Mouse (Mus musculus) right cerebral cortex, adult 2 months (tissue): ENCODE results near the gene Zfp706.

ENCODE experiments used
- DNase-seq, 2 experiments: peaks; one replicate each; pipeline ENCODE4 v3.0.0; 2021 to 2022; ENCODE audit warnings: low spot score in 2 of 2

Zfp706 gene

DNA sequence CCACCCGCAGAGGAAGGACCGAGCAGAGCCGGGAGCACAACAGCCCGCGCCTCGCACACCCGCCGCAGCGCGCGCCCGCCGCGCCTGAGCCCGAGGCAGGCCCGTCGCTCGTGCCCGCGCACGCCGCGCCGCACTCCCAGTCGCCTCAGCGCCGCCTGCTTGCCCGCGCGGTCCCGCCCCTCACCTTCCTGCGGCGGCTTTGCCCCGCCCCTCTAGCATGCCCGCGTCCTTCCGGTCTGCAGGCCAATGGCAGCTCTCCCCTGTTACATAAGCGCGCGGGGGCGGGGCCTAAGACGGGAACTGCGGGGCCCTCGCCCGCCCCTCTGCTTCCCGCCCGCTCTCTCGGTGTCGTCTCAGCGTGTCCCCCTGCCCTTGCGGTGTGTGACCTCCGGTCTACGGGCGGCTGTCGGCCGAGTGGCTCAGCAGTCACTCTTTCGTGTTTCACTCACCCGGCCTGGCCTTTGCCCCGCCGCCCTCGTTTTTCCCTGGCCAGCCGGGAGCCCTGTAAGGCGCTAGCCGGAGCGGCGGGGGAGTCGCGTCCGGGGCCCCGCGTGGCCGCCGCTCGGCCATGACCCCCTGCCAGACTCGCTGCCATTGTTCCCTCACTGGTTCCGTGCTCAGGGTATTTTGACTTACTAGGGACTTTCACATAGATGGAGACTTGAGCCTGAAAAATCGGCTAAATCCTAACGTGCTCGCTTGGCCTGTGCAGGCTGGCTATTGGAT, at the start of gene Zfp706:
Gene Zfp706, minus strand, starts transcription at position 541 of the 726 bp plus-strand sequence.
- peak; percentile 98 for DNase-seq

DNA sequence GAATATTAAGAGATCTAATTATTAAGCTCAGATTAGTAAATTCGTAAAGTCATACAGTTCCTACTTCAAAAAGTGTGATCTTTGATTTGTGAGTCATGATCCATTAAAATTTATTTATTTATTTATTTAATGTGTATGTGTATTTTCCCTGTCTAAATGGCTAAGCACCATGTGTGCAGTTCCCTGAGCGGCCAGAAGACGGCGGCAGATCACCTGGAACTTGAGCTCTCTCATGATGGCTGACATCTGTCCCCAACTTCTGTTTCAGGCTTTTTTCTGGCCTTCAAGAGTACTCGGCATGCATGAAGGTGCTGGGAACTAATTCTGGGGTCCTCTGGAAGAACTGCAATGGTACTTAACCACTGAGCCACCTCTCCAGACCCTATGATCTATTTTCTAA, 47.0 kb upstream of the Zfp706 start:
- DNase-seq, result peak in 1 of 2 experiments; percentile 2

DNA sequence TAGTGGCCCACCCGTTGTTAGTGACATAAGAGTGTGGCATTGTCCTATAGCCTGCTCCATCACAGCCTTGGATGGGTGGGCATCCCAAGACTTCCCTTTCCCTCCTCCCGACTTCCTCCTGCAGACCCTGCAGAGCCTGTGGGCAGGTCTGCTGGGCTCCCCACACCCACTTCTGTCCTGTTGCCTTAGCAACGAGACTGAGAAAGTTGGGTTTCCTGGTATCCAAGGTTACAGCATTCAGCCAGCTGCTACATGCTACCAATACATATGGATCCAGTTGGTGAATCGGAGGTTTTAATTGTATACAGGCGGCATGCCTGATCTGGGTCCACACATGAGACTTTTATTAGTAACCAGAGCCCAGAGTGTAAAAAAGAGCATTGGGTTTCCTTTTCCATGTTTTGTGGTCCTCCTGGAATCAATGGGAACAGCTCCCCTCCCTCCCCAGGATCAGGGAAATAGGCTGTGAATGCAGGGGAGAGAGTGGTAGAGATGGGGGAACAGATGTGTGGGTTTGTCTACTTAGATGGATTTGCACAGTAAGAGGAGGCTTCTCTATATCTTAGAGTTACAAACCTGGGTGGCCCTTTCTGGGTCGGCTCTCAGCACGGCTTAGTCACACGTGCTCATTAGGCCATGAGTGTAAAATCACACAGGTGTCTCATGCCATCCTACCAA, 45.7 kb upstream of the Zfp706 start:
- peak; percentile 75 to 76 for DNase-seq

DNA sequence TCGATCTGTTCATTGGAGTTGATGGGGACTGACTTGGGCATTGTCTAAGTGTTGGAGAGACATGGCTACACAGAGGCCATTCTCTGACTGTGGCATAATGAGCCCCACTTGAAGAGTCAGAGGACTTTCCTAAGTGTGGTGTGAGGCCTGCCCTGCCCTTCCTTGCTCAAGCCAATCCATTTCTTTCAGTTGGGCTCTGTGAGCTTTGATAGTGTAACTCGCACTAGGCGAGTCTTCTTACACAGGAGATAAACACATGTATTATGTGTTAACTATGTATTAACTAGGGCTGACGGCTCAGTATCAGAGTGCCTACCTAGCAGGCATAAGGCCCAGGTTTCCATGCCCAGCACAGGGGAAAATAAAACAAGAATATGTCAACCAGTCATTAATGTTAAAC, 39.8 kb upstream of the Zfp706 start:
- no peak for DNase-seq

DNA sequence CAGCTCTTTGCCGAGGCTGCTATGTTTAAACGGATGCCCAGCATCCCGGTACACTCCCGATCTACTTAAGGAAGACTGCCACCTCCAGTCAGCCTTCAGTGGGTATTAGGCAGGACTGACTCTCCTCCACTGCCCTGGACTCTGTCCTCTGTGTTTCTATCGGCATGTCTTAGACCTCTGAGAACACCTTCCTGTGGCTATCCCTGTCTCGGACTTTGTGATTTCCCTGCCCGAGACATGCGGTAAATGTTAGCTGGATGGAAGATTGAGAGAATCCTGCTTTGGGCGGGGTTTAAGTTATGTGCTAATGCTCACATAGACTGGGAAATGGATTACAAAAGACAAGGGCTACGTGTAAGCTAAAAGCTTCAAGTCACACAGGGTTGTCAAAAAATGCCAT, 39.0 kb upstream of the Zfp706 start:
- no peak for DNase-seq

GRCm38 (mm10) chr15:37046131-37046530, 38.6 kb upstream of the Zfp706 start:
- no peak for DNase-seq

GRCm38 (mm10) chr15:37045456-37045855, 37.9 kb upstream of the Zfp706 start:
- peak; percentile 74 to 75 for DNase-seq

DNA sequence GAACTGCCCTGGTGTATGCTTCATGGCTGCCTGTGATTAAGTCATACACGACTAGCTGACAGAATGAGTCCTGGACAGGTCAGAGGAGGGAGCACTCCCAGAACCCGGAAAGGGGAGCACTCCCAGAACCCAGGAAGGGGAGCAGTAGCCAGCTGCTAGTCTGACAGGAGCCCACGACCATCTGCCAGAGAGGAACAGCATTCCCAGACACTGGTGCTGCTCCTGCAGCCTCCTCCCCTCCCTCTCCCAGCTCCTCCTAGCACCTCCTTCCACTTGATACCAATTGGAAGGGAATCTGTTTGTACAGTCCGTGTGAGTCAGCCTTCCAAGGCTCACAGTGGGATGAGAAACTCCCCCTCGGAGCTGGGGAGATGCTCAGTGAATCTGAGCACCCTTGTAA, 35.0 kb upstream of the Zfp706 start:
- DNase-seq, result peak; percentile 75 to 80

DNA sequence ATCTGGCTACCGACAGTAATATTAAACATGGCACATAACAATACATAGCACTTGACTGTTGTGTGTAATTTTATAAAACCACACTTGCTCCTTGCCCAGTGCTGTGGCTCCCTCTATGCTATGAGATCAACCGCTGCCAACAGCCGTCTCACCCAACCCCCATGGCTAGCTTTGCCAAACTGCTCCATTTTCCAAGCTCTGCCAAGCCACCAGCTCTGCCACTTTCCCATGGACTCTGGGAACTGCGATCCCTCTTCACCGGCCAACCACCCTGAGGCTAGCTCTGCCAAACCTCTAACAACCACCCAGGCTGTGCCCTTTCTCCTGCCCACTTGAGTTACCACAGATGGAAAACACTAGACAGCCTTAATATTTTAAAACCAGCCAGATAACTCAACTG, 33.6 kb upstream of the Zfp706 start:
- DNase-seq, result peak in 1 of 2 experiments; percentile 46

DNA sequence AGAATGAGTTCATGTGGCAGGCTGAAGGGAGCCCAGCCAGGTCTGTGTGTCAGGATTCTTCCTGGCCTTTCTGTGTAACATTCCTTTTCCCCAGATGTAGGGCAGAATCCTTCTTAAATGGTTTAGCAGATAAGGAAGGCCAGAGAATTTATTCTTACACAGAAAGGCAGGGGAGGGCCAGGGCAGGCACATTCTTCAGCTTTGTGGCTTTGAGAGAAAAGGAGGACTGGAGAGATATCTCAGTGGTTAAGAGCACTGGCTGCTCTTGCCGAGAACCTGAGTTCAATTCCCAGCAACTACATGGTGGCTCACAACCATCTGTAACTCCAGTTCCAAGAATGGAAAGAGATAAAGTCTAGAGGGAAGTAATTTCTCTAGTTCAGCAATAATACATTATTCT, 31.1 kb upstream of the Zfp706 start:
- no peak for DNase-seq

GRCm38 (mm10) chr15:37037704-37038103, 30.1 kb upstream of the Zfp706 start:
- DNase-seq, result no peak

GRCm38 (mm10) chr15:37036481-37037156, 29.0 kb upstream of the Zfp706 start:
- DNase-seq, result peak; percentile 32 to 36

DNA sequence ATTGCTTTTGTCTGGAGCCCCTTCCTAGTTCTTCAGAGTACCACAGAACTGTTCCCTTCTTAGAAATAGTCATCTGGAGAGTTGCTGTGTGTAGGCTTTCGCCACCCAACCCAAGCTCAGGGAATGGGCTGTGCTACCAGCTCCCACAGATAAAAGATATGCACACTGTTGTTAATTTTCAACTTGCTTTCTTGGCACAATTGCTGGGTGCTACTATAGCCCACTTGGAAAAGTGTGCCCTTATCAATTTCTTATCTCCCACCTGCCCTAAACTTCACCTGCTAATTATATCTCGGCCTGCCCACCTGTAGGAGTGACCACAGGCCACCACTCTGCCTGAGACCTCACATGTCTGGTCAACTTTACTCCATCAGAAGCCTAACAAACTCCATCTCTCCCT, 26.6 kb upstream of the Zfp706 start:
- no peak for DNase-seq

DNA sequence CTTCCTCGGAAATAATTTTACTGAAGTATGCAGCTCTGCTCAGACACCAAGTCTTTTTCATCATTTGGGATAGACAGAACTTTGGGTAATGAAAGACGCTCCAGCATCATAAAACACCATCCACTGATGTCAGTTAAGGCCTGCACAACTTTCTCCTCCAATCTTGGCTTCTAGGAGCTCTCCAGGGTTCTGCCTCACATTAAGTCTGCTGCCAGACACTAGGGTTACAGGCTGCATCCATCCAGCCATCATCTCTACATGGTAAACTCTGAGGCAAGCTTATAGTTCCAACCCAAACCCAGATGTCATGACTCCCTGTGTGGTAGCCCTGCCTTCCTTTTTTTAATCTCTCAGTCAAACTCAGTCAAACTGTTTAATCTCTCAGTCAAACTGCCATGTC, 25.9 kb upstream of the Zfp706 start:
- DNase-seq, result no peak

- DNase-seq, result peak; percentile 39 to 52
These were observed 24.0 kb upstream of the Zfp706 start for GRCm38 (mm10) chr15:37031334-37032150.

DNA sequence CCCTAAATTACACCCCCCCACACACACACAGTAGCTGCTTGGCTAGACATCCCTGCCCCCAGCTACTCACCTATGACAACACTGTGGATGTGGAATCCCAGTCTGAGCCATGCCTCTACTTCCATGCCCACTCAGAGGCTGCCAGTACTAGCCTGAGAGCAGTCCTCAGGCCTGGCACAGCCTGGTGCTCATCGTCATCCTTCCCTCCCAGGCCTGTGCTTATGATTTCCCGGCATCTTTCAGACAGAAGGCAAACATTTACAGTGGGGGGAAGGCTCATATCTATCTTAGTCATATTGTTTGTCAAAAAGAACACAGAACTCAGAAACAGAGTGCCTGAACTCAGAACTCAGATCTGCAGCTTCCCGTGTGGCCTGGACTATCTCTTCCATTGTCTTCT, 23.4 kb upstream of the Zfp706 start:
- no peak for DNase-seq

DNA sequence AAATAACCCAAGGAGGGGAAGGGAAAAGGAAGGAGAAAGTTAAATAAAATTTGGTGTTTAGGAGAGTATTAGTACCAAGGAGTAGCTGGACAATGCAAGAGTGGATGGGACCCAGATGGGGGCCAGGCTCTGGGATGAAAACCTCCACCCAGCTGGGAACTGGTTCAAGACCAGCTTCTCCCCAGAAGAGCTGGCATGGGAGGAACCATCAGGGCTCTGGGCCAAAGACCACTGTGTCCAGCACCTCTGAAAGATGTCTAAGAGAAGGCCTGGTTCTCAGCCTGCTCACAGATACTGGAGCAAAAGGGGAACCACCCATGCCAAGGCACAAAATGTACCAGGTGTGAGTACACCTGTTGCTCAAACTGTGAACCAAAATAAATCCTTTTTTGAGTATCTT, 20.4 kb upstream of the Zfp706 start:
- DNase-seq, result no peak

- DNase-seq, result no peak
These were observed 18.9 kb upstream of the Zfp706 start for GRCm38 (mm10) chr15:37026458-37026857.

GRCm38 (mm10) chr15:37020581-37021245, 13.1 kb upstream of the Zfp706 start:
- no peak for DNase-seq

DNA sequence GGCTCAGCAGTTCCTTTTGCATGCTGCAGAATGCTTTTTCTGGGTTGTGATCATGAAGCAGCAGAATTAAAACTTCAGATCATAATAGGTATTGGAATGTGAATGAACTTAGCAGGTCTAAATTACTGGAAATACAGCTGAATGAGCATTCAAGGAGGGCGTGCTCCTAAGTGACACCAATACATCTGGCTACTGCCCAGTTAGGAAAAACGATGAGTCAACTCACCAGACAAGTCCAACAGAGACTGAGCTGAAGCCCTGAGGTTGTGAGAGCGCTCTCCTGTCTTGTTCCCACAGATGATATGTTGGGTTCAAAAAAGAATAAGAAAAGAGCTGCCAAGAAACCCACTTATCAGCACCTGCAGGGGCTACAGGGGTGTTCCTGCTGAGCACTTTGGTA, 11.9 kb upstream of the Zfp706 start:
- no peak for DNase-seq

DNA sequence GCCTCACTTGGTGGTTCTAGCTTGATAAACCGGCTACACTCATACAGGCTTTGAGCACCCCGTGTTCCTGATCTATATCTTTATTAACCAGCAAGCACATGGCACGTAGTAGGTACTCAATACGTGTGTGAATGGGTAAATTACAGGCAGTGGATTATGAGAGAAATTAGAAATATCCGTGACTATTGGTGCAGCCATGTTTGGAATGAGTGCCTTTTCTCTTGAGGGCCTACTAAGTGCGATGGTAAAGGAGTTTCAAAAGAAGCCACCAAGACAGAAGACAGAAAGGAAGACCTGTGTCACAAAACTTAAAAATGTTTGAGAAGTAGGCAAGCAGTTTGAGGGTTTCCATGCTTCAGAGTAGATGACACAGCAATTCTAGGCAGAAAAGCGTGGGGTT, 4.3 kb upstream of the Zfp706 start:
- DNase-seq, result no peak
